Mouse (Mus musculus) hindbrain, postnatal 0 days (tissue): ENCODE measurements around the gene Dtd1. TPM values are rescaled to one million over a fixed set of nuclear protein-coding genes. Genes with fewer than 3 reads are reported as not detected.

ENCODE experiments used
- ATAC-seq: fragments of 200-750 bp; cut with Nextera tagmentation; 2 replicates; pipeline ENCODE4 v1.8.0; 2017; ENCODE audit warnings: mild to moderate bottlenecking, moderate TSS enrichment, moderate library complexity
- DNase-seq: peaks from one replicate; pipeline ENCODE4 v3.0.0-alpha.2; 2015; ENCODE audit warnings: low spot score
- H3K27ac ChIP-seq: fragments of 300-500 bp; sonication (generic); 2 replicates; pipeline ENCODE4 v1.5.1; 2014; ENCODE audit warnings: mild to moderate bottlenecking
- H3K27me3 ChIP-seq: fragments of 300-500 bp; sonication (generic); 2 replicates; pipeline ENCODE4 v1.6.1; 2014; ENCODE audit warnings: low read length, mixed read lengths; ENCODE audit not compliant: insufficient read depth
- H3K36me3 ChIP-seq: fragments of 300-500 bp; sonication (generic); 2 replicates; pipeline ENCODE4 v1.6.1; 2014; ENCODE audit warnings: low read length, mixed read lengths; ENCODE audit not compliant: insufficient read depth
- H3K4me1 ChIP-seq: fragments of 300-500 bp; sonication (generic); 2 replicates; pipeline ENCODE4 v1.6.1; 2014; ENCODE audit warnings: antibody characterized with exemption, low read length, mixed read lengths; ENCODE audit not compliant: insufficient read depth
- H3K4me2 ChIP-seq: fragments of 300-500 bp; sonication (generic); 2 replicates; pipeline ENCODE4 v1.6.1; 2014; ENCODE audit warnings: low read depth, mild to moderate bottlenecking, low read length, moderate library complexity, mixed read lengths
- H3K4me3 ChIP-seq: fragments of 300-500 bp; sonication (generic); 2 replicates; pipeline ENCODE4 v1.5.1; 2014; ENCODE audit warnings: low read length
- H3K9ac ChIP-seq: fragments of 300-500 bp; sonication (generic); replicated peaks from 2 replicates; pipeline ENCODE4 v1.6.1; 2014; ENCODE audit warnings: mild to moderate bottlenecking, low read length, moderate library complexity, mixed read lengths
- H3K9me3 ChIP-seq: fragments of 300-500 bp; sonication (generic); 2 replicates; pipeline ENCODE4 v1.6.1; 2016; ENCODE audit warnings: low read length, mixed read lengths
- CTCF ChIP-seq: IDR thresholded peaks from 2 replicates; pipeline ENCODE4 v1.5.1; 2016; ENCODE audit warnings: antibody characterized with exemption, control low read depth, low read depth
- WGBS: fragments of 180-500 bp; shearing (Covaris S2); extraction: QIAGEN DNeasy Blood & Tissue Kit; methylation state at CpG from one replicate; pipeline ENCODE4 v1.1.7; 2014; 5-methylcytosine and 5-hydroxymethylcytosine counted together
- polyA plus RNA-seq: library from polyadenylated mRNA; unstranded; fragments of >200 nt; fragmentation: Nextera tagmentation; extraction: Ambion mirVana; gene quantifications from 2 replicates; pipeline ENCODE4 v1.2.1, GENCODE M21; 2015
- total RNA-seq: library from RNA; depleted of rRNA; stranded (reverse); fragments of >200 nt; gene quantifications from 2 replicates; pipeline ENCODE4 v1.2.3, GENCODE M21; 2014

Dtd1 gene
- total and polyA plus RNA-seq, 2 experiments from 2014 or later: 68.5 to 172 TPM

- Histone ChIP-seq H3K4me3 (no peak overlapping the region), H3K27me3 (no peaks in the 10 kb centered on the region), H3K36me3 (no peaks in the 10 kb centered on the region), H3K4me1 (no peaks in the 10 kb centered on the region), H3K9me3 (no peaks in the 10 kb centered on the region), H3K9ac (no peak overlapping the region), H3K27ac (no peak overlapping the region), H3K4me2 (no peak overlapping the region)
- ATAC-seq (no peak), DNase-seq (no peak)
- TF ChIP-seq CTCF: no peak
- 80% methylated on average over 4 of the region's 4 CpGs for WGBS
Measured at GRCm38 (mm10) chr2:144641991-144642390, 42.3 kb downstream of the Dtd1 start.

GRCm38 (mm10) chr2:144646360-144646759, 46.7 kb downstream of the Dtd1 start:
- Histone ChIP-seq H3K4me3 (no peak overlapping the region), H3K4me1 (no peaks in the 10 kb centered on the region), H3K36me3 (no peaks in the 10 kb centered on the region), H3K27me3 (no peaks in the 10 kb centered on the region), H3K9me3 (no peaks in the 10 kb centered on the region), H3K27ac (no peak overlapping the region), H3K4me2 (no peak overlapping the region), H3K9ac (no peak overlapping the region)
- no peak for DNase-seq
- 57% methylated on average over 10 of the region's 10 CpGs for WGBS
- TF ChIP-seq CTCF: no peak
- ATAC-seq: no peak

GRCm38 (mm10) chr2:144647151-144647550, 47.5 kb downstream of the Dtd1 start:
- DNase-seq (no peak), ATAC-seq (no peak)
- Histone ChIP-seq H3K36me3 (no peaks in the 10 kb centered on the region), H3K9ac (no peak overlapping the region), H3K27ac (no peak overlapping the region), H3K9me3 (no peaks in the 10 kb centered on the region), H3K4me2 (no peak overlapping the region), H3K4me1 (no peaks in the 10 kb centered on the region), H3K27me3 (no peaks in the 10 kb centered on the region), H3K4me3 (no peak overlapping the region)
- 80% methylated on average over 4 of the region's 4 CpGs for WGBS
- no peak for TF ChIP-seq CTCF

- no peak overlapping the region for H3K27ac ChIP-seq
- H3K9me3 ChIP-seq: no peaks in the 10 kb centered on the region
- no peak for DNase-seq
- no peak for ATAC-seq
- no peak overlapping the region for H3K9ac ChIP-seq
- no peak overlapping the region for H3K4me2 ChIP-seq
- H3K4me3 ChIP-seq: no peak overlapping the region
- H3K4me1 ChIP-seq: no peaks in the 10 kb centered on the region
- H3K36me3 ChIP-seq: no peaks in the 10 kb centered on the region
- WGBS: 96% methylated on average over 1 of the region's 1 CpGs
- no peaks in the 10 kb centered on the region for H3K27me3 ChIP-seq
- no peak for TF ChIP-seq CTCF
Measured at GRCm38 (mm10) chr2:144649960-144650359, 50.3 kb downstream of the Dtd1 start.

- no peaks in the 10 kb centered on the region for H3K36me3 ChIP-seq
- DNase-seq (no peak), ATAC-seq (no peak)
- no peak overlapping the region for H3K4me2 ChIP-seq
- H3K27ac ChIP-seq: no peak overlapping the region
- no peak overlapping the region for H3K4me3 ChIP-seq
- 95% methylated on average over 4 of the region's 4 CpGs for WGBS
- H3K9ac ChIP-seq: no peak overlapping the region
- no peak for TF ChIP-seq CTCF
- H3K27me3 ChIP-seq: no peaks in the 10 kb centered on the region
- no peaks in the 10 kb centered on the region for H3K4me1 ChIP-seq
- H3K9me3 ChIP-seq: no peaks in the 10 kb centered on the region
Measured at GRCm38 (mm10) chr2:144652841-144653240, 53.1 kb downstream of the Dtd1 start.

GRCm38 (mm10) chr2:144655307-144655706, 55.6 kb downstream of the Dtd1 start:
- no peak for ATAC-seq
- no peak overlapping the region for H3K9ac ChIP-seq
- no peak for TF ChIP-seq CTCF
- no peak overlapping the region for H3K4me2 ChIP-seq
- no peak for DNase-seq
- H3K27me3 ChIP-seq: no peaks in the 10 kb centered on the region
- no peak overlapping the region for H3K4me3 ChIP-seq
- H3K27ac ChIP-seq: no peak overlapping the region
- no peaks in the 10 kb centered on the region for H3K4me1 ChIP-seq
- 88% methylated on average over 3 of the region's 3 CpGs for WGBS
- H3K36me3 ChIP-seq: no peaks in the 10 kb centered on the region
- H3K9me3 ChIP-seq: no peaks in the 10 kb centered on the region

GRCm38 (mm10) chr2:144668507-144668906, 68.8 kb downstream of the Dtd1 start:
- Histone ChIP-seq H3K36me3 (no peaks in the 10 kb centered on the region), H3K9me3 (no peaks in the 10 kb centered on the region), H3K4me1 (no peaks in the 10 kb centered on the region), H3K4me3 (no peak overlapping the region), H3K27ac (no peak overlapping the region), H3K9ac (no peak overlapping the region), H3K27me3 (no peaks in the 10 kb centered on the region), H3K4me2 (no peak overlapping the region)
- TF ChIP-seq CTCF: no peak
- 86% methylated on average over 4 of the region's 4 CpGs for WGBS
- no peak for ATAC-seq
- no peak for DNase-seq
